Mouse (Mus musculus) hindbrain, embryonic 16.5 days (tissue): ENCODE data around the gene Csnk1d. TPM values are rescaled to one million over a fixed set of nuclear protein-coding genes. Genes with fewer than 3 reads are reported as not detected.

Experiments used
- ATAC-seq: fragments of 200-750 bp; cut with Nextera tagmentation; 2 replicates; pipeline ENCODE4 v1.8.0; 2017; ENCODE audit warnings: moderate TSS enrichment, moderate library complexity
- H3K27ac ChIP-seq: fragments of 300-500 bp; sonication (generic); 2 replicates; pipeline ENCODE4 v1.5.1; 2014; ENCODE audit warnings: low read depth, mild to moderate bottlenecking, control low read depth, low read length, moderate library complexity
- H3K27me3 ChIP-seq: fragments of 300-500 bp; sonication (generic); replicated peaks from 2 replicates; pipeline ENCODE4 v1.6.1; 2014; ENCODE audit warnings: low read length; ENCODE audit not compliant: control insufficient read depth, insufficient read depth
- H3K36me3 ChIP-seq: fragments of 300-500 bp; sonication (generic); 2 replicates; pipeline ENCODE4 v1.6.1; 2014; ENCODE audit warnings: mild to moderate bottlenecking, low read length, moderate library complexity, mixed read lengths; ENCODE audit not compliant: control insufficient read depth, insufficient read depth
- H3K4me1 ChIP-seq: fragments of 300-500 bp; sonication (generic); 2 replicates; pipeline ENCODE4 v1.6.1; 2014; ENCODE audit warnings: low read depth, low read length; ENCODE audit not compliant: control insufficient read depth, insufficient read depth
- H3K4me2 ChIP-seq: fragments of 300-500 bp; sonication (generic); 2 replicates; pipeline ENCODE4 v1.6.1; 2014; ENCODE audit warnings: mild to moderate bottlenecking, low read length, control low read depth, moderate library complexity
- H3K4me3 ChIP-seq: fragments of 300-500 bp; sonication (generic); 2 replicates; pipeline ENCODE4 v1.5.1; 2014; ENCODE audit warnings: mild to moderate bottlenecking, low read length, control low read depth, moderate library complexity
- H3K9ac ChIP-seq: fragments of 300-500 bp; sonication (generic); 2 replicates; pipeline ENCODE4 v1.6.1; 2014; ENCODE audit warnings: low read depth, mild to moderate bottlenecking, control low read depth, low read length, moderate library complexity
- H3K9me3 ChIP-seq: fragments of 300-500 bp; sonication (generic); 2 replicates; pipeline ENCODE4 v1.6.1; 2014; ENCODE audit warnings: mild to moderate bottlenecking, low read length, moderate library complexity; ENCODE audit not compliant: control insufficient read depth
- WGBS: fragments of 180-500 bp; shearing (Covaris S2); extraction: QIAGEN DNeasy Blood & Tissue Kit; methylation state at CpG from one replicate; pipeline ENCODE4 v1.1.7; 2014; 5-methylcytosine and 5-hydroxymethylcytosine counted together
- polyA plus RNA-seq: library from polyadenylated mRNA; unstranded; fragments of >200 nt; fragmentation: Nextera tagmentation; extraction: Ambion mirVana; gene quantifications from 2 replicates; pipeline ENCODE4 v1.2.1, GENCODE M21; 2015

Csnk1d gene
- polyA plus RNA-seq, 1 experiment from 2014 or later = 124 TPM

GRCm38 (mm10) chr11:120950281-120951202, 40.6 kb downstream of the Csnk1d start:
- under 1% methylated on average over 36 of the region's 39 CpGs for WGBS
- peaks cover 18% of the 10 kb centered on the region for H3K4me1 ChIP-seq
- peaks cover 3% of the 10 kb centered on the region; the same call in 1 of the 2 replicates for H3K36me3 ChIP-seq
- peak; percentile 86 for ATAC-seq
- peak overlapping the region; percentile 57 for H3K9ac ChIP-seq
- H3K4me2 ChIP-seq = peak overlapping the region; percentile 68
- peaks cover 28% of the 10 kb centered on the region for H3K27me3 ChIP-seq
- no peaks in the 10 kb centered on the region for H3K9me3 ChIP-seq
- H3K27ac ChIP-seq = peak overlapping the region; percentile 4; the same call in 1 of the 2 replicates
- H3K4me3 ChIP-seq = peak overlapping the region; percentile 42

GRCm38 (mm10) chr11:120949863-120950262, 41.3 kb downstream of the Csnk1d start:
- Histone ChIP-seq H3K4me3 (no peak overlapping the region; the same call in 1 of the 2 replicates), H3K9me3 (no peaks in the 10 kb centered on the region), H3K27ac (no peak overlapping the region), H3K9ac (no peak overlapping the region), H3K4me1 (peaks cover 18% of the 10 kb centered on the region), H3K36me3 (no peaks in the 10 kb centered on the region), H3K4me2 (peak overlapping the region; percentile 68), H3K27me3 (peaks cover 28% of the 10 kb centered on the region)
- ATAC-seq = no peak
- WGBS = 15% methylated on average over 10 of the region's 10 CpGs

GRCm38 (mm10) chr11:120948861-120949851, 42.0 kb downstream of the Csnk1d start:
- Histone ChIP-seq H3K36me3 (no peaks in the 10 kb centered on the region), H3K4me1 (peaks cover 18% of the 10 kb centered on the region), H3K27ac (no peak overlapping the region), H3K4me3 (peak overlapping the region; percentile 42), H3K4me2 (peak overlapping the region; percentile 68), H3K9ac (peak overlapping the region; percentile 56), H3K9me3 (no peaks in the 10 kb centered on the region), H3K27me3 (peaks cover 30% of the 10 kb centered on the region)
- ATAC-seq = no peak; the same call in 1 of the 2 replicates
- 1% methylated on average over 57 of the region's 75 CpGs for WGBS

- H3K9me3 ChIP-seq = no peaks in the 10 kb centered on the region
- no peaks in the 10 kb centered on the region for H3K36me3 ChIP-seq
- no peak for ATAC-seq
- H3K4me2 ChIP-seq = peak within 1 kb of the TSS; percentile 68
- WGBS = 39% methylated on average over 12 of the region's 12 CpGs
- peak within 1 kb of the TSS; percentile 56 for H3K9ac ChIP-seq
- peaks cover 18% of the 10 kb centered on the region for H3K4me1 ChIP-seq
- no peak within 1 kb of the TSS for H3K27ac ChIP-seq
- peaks cover 30% of the 10 kb centered on the region for H3K27me3 ChIP-seq
- peak within 1 kb of the TSS; percentile 42 for H3K4me3 ChIP-seq
Observed at GRCm38 (mm10) chr11:120948328-120948727, 42.8 kb downstream of the Csnk1d start, which contains the start of gene Slc16a3. Gene Slc16a3 (plus strand): TSS chr11:120948480.

GRCm38 (mm10) chr11:120945926-120946325, 45.2 kb downstream of the Csnk1d start:
- H3K27ac ChIP-seq = no peak overlapping the region
- WGBS = 81% methylated on average over 5 of the region's 5 CpGs
- no peak overlapping the region for H3K9ac ChIP-seq
- H3K4me2 ChIP-seq = no peak overlapping the region
- peaks cover 30% of the 10 kb centered on the region for H3K27me3 ChIP-seq
- H3K4me3 ChIP-seq = no peak overlapping the region
- no peaks in the 10 kb centered on the region for H3K36me3 ChIP-seq
- H3K9me3 ChIP-seq = no peaks in the 10 kb centered on the region
- ATAC-seq = no peak
- H3K4me1 ChIP-seq = peaks cover 11% of the 10 kb centered on the region

- no peak for ATAC-seq
- Histone ChIP-seq H3K9ac (no peak overlapping the region), H3K4me2 (no peak overlapping the region), H3K4me3 (no peak overlapping the region), H3K27ac (no peak overlapping the region), H3K9me3 (no peaks in the 10 kb centered on the region), H3K4me1 (peaks cover 7% of the 10 kb centered on the region; the same call in 1 of the 2 replicates), H3K27me3 (peaks cover 28% of the 10 kb centered on the region), H3K36me3 (no peaks in the 10 kb centered on the region)
- 91% methylated on average over 7 of the region's 7 CpGs for WGBS
Observed at GRCm38 (mm10) chr11:120945266-120945665, 45.9 kb downstream of the Csnk1d start.

- Histone ChIP-seq H3K4me1 (no peaks in the 10 kb centered on the region), H3K4me3 (no peak overlapping the region), H3K36me3 (no peaks in the 10 kb centered on the region), H3K4me2 (no peak overlapping the region), H3K27ac (no peak overlapping the region), H3K27me3 (0 out of 2 replicates have a peak, but pooled peaks cover 2% of the 10 kb centered on the region), H3K9ac (no peak overlapping the region), H3K9me3 (no peaks in the 10 kb centered on the region)
- ATAC-seq = no peak
- 94% methylated on average over 6 of the region's 6 CpGs for WGBS
Observed at GRCm38 (mm10) chr11:120940959-120941358, 50.2 kb downstream of the Csnk1d start.

GRCm38 (mm10) chr11:120939712-120940341, 51.3 kb downstream of the Csnk1d start:
- H3K27me3 ChIP-seq = 0 out of 2 replicates have a peak, but pooled peaks cover 2% of the 10 kb centered on the region
- 51% methylated on average over 6 of the region's 6 CpGs for WGBS
- no peak for ATAC-seq
- no peak overlapping the region for H3K9ac ChIP-seq
- H3K4me3 ChIP-seq = no peak overlapping the region
- no peaks in the 10 kb centered on the region for H3K36me3 ChIP-seq
- no peaks in the 10 kb centered on the region for H3K4me1 ChIP-seq
- H3K27ac ChIP-seq = no peak overlapping the region
- no peaks in the 10 kb centered on the region for H3K9me3 ChIP-seq
- H3K4me2 ChIP-seq = no peak overlapping the region
